Mouse (Mus musculus): Measurements from ENCODE around the gene Mlf2. TPM values are rescaled to one million over a fixed set of nuclear protein-coding genes. Genes with fewer than 3 reads are reported as not detected.

Gene Mlf2
- total RNA-seq, 2 experiments from 2014 or later, result 57.0 to 71.3 TPM

DNA sequence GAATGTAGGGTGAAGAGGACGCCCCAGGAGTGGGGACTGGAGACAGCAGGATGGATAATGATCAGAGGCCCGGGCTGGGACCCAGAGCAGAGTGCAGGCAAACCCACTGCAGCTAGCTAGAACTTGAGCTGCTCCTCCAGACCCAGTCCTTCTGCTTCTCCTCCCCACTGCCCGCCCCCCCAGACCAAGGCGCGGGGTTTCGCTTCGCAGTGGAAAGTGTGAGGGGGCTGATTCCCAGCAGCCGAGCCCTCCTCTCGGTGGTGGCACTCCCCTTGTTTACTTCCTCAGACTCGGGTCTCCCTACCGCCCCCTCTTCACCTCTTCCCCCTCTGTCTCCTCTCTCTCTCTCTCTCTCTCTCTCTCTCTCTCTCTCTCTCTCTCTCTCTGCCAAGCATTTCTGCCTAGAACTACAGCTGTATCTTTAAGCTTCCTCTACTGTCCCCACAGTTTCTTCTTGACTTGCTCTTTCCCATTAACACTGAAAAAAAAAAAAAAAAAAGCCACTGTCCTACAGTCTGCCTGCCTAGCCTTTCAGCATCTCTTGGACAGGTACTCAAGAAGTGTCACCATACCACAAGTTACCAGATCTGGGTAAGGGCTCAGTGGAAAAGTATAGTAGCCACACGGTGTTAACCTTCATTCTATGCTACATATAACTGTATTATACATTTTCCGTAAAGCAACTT is 19.5 kb upstream of the Mlf2 start, which contains the start of gene Lag3:
Lag3 (minus strand) TSS at position 173 of the 686 bp plus-strand sequence.
- peak; percentile 27; the same call in 1 of the 2 replicates for ATAC-seq (replicated peaks; ENCODE audit: poor library complexity)

DNA sequence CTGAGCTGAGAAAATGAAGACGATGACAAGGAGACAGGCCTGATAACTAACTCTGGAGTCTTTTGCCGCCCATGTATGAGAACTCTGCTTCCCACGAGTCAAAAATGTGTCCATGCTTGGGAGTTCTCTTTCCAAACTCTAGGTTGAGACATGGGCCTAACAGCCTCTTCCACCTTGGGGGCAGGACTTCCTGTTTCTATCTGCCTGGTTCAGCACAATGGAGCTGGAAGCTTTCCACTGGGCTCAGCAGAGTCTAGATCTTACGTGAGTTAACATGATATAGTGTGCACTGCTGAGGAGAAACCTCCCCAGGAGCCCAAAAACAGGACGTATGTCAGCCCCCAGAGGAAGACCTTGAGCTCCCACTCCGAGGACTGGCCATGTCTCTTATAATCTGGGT is 18.0 kb upstream of the Mlf2 start:
- peak; percentile 30 for ATAC-seq (replicated peaks; ENCODE audit: poor library complexity)

DNA sequence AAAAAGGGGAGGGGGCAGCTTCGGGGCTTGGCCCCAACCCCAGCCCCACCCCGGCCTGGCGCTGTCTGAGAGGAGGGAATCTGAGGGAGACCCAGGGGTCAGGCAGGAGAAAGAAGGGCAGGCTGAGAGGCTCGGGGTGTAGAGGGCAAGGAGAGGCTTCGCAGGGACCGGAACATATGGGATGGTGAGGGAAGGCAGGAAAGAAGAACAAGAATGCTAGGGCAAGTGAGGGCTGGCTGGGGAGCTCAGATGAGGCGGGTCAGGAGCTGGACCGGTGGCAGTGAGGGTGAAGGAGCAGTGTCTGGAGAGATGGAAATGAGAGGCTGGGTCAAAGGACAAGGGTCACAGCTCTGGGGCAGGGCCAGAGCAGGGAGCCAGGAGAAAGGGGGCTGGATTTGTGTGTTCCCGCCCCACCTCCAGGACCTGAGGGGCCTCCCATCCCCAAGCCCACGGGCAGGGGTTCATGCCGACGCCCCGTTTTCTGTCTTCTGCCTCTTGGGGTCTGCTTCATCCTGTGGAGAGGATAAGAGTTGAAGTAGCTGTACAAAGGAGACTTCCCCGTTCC is 17.4 kb upstream of the Mlf2 start:
- ATAC-seq (replicated peaks; ENCODE audit: poor library complexity), result no peak

DNA sequence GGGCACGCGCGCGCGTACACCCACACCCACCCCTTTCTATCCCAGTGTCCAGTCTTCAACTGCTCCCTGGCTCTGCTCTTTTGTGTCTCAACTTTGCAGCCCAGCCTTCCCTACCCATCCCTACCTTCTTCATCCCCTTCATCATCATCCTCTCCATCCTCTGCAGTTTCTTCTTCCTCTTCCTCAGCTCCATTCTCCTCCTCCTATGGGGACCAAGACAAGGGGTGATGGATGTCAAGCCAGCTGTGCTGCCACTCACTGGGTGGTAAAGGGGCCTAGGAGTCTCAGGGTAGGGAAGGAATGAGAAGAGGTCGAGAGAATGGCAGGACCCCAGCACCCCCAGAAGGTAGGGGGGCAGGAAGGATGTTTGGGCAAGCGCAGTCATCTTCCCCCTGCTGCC is 16.7 kb upstream of the Mlf2 start:
- no peak for ATAC-seq (replicated peaks; ENCODE audit: poor library complexity)

GRCm38 (mm10) chr6:124915160-124915941 is 15.8 kb upstream of the Mlf2 start:
- ATAC-seq (replicated peaks; ENCODE audit: poor library complexity), result no peak

DNA sequence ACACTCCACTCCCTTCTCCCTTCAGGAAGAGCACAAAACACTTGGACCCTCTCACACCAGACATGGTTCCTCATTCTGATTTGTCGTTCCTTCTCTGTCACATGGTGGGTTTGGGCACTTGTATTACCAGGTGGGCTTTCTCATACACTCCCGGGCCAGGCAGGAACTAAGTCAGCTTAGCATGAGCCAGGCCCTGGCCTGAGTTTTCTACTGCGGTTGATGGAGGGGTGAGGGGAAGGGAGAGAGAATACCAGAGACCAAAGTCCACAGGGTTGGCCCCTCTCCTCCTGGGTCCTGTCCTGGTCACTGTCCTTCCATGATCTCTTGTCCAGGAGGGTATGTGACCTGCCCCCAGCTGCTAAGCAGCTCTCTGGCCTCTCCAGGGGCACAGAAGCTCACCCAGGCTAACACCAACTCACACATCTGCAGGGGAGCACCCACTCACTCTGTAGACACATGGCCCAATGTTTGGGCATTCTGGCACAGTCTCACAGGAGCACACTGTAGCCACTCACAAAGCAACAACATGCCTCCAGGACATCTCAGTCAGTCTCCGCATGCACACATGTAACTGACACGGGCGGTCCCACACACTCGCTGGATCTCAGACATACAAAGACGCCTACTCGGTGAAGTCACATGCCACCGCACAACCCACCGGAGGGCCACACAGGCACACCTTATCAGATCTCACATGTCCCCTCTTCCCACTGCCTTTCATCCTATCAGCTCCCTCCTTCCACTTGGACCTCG is 15.1 kb upstream of the Mlf2 start:
- ATAC-seq (replicated peaks; ENCODE audit: poor library complexity), result no peak

- peak; percentile 76 for ATAC-seq (replicated peaks; ENCODE audit: poor library complexity)
Observed at GRCm38 (mm10) chr6:124916695-124917517, 14.3 kb upstream of the Mlf2 start.

GRCm38 (mm10) chr6:124917518-124918330 is 13.5 kb upstream of the Mlf2 start:
- peak; percentile 13; the same call in 1 of the 2 replicates for ATAC-seq (replicated peaks; ENCODE audit: poor library complexity)

DNA sequence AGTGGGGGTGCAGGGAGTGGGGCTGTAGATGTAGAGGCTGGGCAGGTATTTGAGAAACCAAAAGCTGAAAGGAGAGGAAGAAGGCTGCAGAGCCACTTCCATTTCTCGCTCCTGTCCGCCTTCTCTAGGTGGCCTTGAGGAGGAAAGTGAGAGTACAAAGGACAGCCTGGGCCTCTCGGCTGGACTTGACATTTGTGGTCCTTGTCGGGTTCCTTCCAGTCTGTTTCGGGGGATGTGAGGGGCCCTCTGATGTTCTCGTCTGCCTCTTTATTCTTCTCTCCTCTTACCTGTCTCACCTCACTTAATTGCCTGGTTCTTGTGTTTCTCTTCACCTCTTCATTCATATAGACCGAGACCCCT is 12.9 kb upstream of the Mlf2 start:
- no peak for ATAC-seq (replicated peaks; ENCODE audit: poor library complexity)

GRCm38 (mm10) chr6:124918890-124919627 is 12.1 kb upstream of the Mlf2 start:
- no peak for ATAC-seq (replicated peaks; ENCODE audit: poor library complexity)

DNA sequence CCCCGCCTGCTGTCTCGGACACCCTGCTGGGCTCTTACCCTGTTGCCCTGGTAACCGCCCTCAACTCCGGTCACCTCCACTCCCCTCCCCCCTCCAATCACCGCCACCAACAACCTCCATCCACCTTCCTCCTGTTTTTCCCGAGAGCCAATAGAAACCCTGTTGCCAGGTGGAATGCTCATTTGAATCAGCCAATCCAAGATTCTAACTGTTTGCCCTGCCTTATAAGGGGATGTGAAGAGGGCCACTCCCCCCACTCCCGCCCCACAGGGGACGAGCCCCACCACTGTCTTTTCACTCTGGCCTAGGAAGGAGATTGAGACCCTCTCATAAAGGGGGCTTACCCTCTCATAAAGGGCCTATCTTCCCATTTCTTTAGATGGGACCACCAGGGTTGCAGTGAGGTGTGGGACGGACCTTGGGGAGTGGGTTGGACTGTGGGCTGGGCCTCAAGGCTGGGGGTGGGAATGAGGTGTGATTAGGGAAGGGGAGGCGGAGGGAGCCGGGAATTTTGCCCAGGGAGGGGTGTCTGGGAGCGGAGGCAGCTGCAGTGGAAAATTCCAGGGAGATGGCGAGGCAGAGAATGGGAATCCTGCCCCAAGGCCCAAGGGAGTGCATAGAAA is 11.4 kb upstream of the Mlf2 start, which contains the start of gene Ptms:
Ptms (minus strand) TSS at position 409 of the 623 bp plus-strand sequence.
- ATAC-seq (replicated peaks; ENCODE audit: poor library complexity), result peak; percentile 42

DNA sequence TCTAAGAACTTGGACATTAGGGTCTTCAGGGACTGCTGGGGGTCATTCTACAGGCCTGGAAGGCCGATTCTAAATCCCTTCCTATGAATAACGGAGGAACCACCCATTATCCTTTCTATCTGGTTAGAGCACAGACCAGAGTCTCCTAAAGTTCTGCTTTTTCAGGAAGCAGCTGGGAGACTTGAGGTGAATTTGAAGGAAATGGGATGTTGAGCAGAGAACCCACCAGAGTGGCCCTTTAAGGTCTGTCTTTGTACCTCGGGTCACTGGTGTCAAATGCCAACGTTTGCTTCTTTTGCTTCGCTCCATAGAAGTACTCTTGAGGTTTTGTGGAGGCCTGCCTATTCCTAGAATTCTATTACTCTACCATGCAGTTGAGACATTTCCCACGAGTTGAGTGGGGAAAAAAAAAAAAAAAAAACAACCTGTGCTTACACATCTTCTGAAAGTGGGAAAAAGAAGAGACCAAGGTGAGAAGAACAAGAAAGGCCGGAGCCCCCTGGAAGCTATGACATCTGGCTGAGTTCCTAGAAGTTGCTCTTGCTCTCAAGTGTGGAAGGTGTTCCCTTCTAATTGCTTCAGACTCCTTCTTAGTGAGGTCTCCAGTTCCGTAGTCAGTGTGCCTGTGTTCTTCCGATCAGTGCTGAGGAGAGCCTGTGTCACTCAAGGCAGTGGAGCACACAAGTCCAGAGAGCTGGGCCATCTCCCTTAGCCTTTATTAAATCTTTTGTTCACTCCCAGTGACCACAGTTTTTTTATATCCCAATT is 10.7 kb upstream of the Mlf2 start:
- no peak for ATAC-seq (replicated peaks; ENCODE audit: poor library complexity)

GRCm38 (mm10) chr6:124921539-124921938 is 9.6 kb upstream of the Mlf2 start:
- ATAC-seq (replicated peaks; ENCODE audit: poor library complexity), result peak; percentile 49

DNA sequence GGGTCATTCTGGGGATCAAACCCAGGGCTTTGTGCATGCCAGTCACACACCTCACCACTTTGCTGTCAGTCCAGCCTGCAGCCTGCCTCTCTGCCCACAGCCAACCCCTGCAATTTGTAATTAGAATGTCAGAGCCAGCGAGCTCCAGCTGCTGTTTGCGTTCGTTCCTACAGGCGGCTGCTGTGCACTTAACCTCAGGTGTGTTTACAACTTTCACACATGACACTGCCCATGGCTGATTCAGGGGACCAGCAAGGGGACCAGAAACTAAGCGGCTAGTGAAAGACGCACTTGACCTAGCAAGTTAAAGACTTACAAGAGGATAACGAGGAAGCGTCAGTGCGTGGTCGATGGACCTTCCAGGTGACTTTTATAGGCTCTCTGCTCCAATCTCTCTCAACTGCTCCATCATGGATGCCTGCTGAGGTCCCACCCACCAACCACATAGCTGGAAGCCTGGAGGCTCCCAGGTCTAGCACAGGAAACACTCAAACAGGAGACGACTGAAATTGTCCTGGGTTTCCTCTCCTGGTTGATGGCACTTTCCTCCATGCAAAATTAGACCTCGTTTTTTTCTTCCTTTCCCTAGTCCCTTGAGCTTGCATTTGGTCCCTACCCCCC is 5.9 kb upstream of the Mlf2 start:
- no peak for ATAC-seq (replicated peaks; ENCODE audit: poor library complexity)

DNA sequence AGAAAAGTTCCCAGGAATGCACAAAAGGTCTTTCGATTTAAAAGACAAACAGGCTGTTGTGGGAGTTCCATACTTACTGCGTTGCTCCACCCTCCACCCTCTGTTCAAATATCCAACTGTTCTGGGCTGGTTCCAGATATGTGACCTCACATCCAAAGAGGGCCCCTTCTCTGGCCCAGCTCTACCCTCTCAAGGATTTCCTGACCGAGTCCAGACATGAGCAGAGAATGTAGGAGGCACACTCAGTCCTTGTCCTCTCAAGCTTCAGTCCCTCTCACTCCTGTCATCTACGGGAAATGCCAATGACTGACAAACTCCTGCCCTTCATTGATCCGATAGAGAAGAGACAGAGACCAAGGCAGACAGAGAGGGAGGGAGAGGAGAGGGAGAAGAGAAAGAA is 5.2 kb upstream of the Mlf2 start:
- no peak for ATAC-seq (replicated peaks; ENCODE audit: poor library complexity)

- no peak for ATAC-seq (replicated peaks; ENCODE audit: poor library complexity)
Observed at GRCm38 (mm10) chr6:124930231-124930630, 955 bp upstream of the Mlf2 start.

Data from megakaryocyte progenitor cell, adult 5-6 weeks (primary cell).